Mouse (Mus musculus) urinary bladder, postnatal 14 days (tissue): ENCODE measurements around the gene Gm3415.
"Not testable (repeated sequence)": the region's sequence is repeated elsewhere in the genome, so short reads cannot be mapped to it uniquely, and the experiment has no call there.

Experiments
- DNase-seq: peaks from one replicate; pipeline ENCODE4 v3.0.0; 2021; ENCODE audit warnings: low spot score

Gm3415 gene

DNA sequence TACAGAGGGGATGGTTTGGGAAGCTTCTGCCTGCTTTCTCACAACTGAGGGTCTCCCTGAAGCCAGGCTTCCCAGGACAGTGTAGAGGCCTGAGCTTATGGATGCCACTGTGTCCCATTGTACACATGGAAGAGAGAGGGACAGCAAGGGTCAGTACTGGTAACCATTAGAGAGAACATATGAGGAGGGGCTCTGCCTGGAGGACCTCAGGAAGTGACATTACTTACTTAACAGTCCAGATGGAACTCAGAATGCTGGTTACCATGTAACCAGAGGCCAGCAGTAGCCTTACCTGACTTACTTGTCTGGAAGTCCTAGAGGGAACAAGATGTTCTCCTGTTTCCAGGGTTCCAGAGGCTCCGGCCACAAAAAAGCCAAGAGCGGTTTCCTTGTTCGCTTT is at the start of gene Gm3415:
Gene Gm3415, plus strand, starts transcription at position 301 of the 400 bp plus-strand sequence.
- not testable (repeated sequence) for DNase-seq

DNA sequence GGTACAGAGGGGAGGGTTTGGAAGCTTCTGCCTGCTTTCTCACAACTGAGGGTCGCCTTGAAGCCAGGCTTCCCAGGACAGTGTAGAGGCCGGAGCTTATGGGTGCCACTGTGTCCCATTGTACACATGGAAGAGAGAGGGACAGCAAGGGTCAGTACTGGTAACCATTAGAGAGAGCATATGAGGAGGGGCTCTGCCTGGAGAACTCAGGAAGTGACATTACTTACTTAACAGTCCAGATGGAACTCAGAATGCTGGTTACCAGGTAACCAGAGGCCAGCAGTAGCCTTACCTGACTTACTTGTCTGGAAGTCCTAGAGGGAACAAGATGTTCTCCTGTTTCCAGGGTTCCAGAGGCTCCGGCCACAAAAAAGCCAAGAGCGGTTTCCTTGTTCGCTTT is 42.1 kb upstream of the Gm3415 start, which contains the start of gene Gm3402:
Gene Gm3402, plus strand, starts transcription at position 301 of the 400 bp plus-strand sequence.
- not testable (repeated sequence) for DNase-seq

DNA sequence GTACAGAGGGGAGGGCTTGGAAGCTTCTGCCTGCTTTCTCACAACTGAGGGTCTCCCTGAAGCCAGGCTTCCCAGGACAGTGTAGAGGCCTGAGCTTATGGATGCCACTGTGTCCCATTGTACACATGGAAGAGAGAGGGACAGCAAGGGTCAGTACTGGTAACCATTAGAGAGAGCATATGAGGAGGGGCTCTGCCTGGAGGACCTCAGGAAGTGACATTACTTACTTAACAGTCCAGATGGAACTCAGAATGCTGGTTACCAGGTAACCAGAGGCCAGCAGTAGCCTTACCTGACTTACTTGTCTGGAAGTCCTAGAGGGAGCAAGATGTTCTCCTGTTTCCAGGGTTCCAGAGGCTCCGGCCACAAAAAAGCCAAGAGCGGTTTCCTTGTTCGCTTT is 30.4 kb upstream of the Gm3415 start, which contains the start of gene Gm3404:
Gene Gm3404, plus strand, starts transcription at position 301 of the 400 bp plus-strand sequence.
- DNase-seq = not testable (repeated sequence)

DNA sequence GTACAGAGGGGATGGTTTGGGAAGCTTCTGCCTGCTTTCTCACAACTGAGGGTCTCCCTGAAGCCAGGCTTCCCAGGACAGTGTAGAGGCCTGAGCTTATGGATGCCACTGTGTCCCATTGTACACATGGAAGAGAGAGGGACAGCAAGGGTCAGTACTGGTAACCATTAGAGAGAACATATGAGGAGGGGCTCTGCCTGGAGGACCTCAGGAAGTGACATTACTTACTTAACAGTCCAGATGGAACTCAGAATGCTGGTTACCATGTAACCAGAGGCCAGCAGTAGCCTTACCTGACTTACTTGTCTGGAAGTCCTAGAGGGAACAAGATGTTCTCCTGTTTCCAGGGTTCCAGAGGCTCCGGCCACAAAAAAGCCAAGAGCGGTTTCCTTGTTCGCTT is 18.6 kb upstream of the Gm3415 start, which contains the start of gene Gm3409:
Gene Gm3409, plus strand, starts transcription at position 301 of the 400 bp plus-strand sequence.
- DNase-seq = not testable (repeated sequence)

DNA sequence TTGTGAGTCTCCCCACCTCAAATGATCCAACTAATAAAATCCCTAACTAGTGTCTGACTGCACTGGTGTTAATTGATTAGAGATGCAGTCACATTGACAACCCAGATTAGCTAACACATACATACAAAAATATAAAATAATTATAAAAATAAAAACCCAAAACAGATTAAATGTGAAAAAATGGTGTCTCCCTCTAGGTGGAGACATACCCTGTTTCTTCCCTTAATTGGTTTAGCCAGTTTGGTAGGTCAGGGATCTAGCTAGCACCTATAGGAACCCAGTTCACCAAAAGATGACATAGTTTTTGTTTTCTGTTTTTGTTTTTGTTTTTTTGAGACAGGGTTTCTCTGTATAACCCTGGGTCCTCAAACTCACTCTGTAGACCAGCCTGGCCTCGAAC is 8.3 kb downstream of the Gm3415 start:
- DNase-seq = no peak

DNA sequence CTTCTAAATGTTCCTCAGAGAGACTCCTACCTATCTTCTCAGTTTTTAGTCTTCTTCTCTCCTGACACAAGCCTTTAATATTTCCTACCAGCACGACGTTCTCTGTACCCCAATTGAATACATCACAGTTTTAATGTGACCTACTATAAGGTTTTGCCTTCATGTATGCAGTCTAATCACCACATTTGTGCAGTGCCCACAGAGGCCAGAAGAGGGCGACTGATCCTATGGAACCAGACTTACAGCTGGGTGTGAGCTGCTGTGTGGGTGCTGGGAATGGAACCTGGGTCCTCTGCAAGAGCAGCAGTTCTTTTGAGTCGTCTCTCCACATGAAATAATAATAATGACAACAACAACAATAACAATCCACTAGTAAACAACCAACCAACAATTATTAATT is 11.1 kb downstream of the Gm3415 start:
- DNase-seq = no peak

DNA sequence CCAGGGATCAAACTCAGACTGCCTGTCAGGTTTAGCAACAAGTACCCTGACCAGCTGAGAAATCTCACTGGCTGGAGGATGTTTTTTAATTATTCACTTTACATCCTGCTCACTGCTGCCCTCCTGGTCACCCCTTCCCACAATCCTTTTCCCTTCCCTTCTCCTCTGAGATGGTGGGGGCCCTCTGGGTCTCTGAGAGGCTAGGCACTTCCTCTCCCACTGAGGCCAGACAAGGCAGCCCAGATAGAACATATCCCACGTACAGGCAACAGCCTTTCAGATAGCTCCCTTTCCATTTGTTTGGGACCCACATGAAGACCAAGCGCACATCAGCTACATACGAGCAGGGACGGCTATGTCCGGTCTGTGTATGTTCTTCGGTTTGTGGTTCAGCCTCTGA is 14.2 kb downstream of the Gm3415 start:
- not testable (repeated sequence) for DNase-seq

DNA sequence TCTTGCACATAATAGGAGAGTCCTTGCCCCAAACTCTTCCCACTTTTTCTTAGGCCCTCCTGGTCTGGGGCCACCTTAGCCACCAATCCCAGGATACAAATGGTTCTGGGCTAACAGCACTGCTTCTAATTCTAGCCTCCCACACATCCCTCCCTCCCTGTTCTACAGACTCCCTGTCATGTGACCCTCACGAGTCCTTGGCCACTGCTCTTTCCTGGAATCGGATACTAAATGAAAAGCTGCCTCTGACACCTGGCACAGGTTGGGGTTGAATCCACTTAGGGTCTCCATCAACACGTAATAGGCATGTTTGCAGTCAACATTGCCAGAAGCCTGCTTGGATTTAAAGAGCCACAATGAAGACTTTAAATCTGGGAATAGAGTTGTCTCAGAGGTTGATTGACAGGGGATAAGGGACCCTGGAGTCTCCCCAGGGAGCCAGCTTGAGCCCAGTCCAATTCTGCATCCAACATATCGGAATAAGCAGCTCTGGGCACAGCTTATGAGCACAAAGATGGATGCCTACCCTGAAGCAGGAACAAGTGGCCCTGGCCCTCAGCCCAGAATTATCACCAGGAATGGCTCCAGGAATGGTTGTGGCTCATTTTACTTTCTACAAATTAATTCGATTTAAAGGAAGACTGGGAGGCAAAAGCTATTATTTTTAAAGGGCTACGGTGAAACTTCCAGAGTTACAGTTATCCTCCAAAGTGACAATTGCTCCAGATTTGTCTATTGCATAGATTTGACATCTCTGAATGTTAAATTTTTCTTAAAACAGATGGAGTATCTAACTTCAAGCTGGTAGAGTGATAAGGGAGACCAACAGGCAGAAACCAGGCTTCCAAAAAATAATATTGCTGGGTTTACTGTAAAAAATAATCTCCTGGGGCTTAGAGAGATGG is 16.1 kb downstream of the Gm3415 start:
- DNase-seq = not testable (repeated sequence)

DNA sequence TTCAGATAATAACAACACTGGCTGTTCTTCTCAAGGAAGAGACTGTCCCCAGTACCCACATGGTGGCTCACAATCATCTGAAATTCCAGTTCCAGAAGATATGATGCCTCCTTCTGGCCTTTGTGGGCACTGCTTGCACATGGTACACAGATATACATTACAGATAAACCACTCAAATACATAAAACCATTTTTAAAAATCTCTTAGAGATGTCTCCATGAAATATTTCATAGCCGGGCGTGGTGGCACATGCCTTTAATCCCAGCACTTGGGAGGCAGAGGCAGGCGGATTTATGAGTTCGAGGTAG is 16.8 kb downstream of the Gm3415 start:
- not testable (repeated sequence) for DNase-seq

DNA sequence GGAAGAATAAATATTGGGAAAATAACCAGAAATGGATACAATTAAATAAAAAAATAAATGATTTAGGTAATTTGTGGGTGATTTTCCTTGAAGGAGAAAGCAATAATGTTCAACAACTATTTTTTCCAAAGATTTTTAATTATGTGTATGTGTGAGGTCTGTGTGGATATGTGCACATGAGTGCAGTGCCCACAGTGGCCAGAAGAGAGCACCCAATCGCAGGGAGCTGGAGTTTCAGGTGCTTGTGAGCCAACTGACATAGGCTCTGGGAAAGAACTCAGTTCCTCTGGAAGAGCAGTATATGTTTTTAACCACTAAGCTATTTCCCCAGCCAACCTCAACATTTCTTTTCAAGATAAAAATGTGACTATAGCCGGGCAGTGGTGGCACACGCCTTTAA is 20.7 kb downstream of the Gm3415 start:
- DNase-seq = no peak

DNA sequence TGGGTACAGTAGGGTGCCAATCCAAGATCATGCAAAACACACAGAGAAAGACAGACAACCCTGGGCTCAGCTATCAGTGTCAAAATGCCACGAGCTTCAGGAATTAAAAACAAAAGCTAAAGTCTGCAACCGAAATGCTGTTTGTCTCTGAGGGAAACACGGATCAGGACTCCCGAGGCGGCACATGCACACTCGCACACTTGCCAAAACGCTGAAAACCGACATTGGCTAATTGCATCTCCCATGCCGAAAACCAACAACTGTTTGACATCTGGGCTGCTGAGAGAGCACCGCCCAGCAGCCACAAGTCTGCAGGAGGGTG is 28.2 kb downstream of the Gm3415 start:
- no peak for DNase-seq

DNA sequence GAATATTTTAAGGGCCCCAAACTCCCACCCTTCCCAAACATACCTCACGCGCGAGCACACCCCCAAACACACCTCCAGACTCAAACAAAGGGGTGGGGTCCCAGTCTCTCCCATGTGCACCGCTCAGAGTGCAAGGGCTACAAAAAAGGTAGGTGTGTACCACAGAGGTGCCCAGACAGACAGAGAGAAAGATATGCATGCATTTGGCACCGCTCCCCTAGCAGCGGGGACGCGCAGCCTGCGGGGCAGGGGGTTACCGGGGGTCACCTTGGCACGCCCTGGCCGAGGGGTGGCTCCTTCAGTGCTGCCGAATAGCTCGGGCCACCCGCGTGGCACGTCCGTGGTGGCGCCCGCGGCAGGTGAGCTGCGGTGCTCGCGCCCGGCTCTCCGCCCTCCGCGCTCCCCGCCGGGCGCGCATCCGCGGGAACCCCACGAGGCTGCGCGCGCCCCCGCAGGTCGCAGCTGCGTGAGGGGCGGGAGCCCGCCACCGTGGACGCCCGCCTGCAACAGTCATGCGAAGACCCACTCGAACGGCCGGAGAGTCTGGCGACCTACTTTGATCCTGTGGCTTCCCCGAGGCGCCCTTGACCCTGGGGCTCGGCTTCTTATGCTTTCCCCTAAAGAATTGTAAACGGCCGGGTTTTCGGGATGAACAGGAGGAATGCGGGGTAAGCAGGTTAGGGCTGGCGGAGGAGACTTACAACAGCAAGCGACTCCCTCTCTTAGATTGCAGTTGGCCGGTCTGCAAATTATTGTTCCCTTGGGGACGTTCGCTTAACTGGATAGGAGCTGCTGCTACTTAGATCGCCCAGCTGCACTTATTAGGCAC is 28.8 kb downstream of the Gm3415 start, which contains the start of gene Gpr12:
Gene Gpr12, minus strand, starts transcription at position 762 of the 829 bp plus-strand sequence.
- no peak for DNase-seq

DNA sequence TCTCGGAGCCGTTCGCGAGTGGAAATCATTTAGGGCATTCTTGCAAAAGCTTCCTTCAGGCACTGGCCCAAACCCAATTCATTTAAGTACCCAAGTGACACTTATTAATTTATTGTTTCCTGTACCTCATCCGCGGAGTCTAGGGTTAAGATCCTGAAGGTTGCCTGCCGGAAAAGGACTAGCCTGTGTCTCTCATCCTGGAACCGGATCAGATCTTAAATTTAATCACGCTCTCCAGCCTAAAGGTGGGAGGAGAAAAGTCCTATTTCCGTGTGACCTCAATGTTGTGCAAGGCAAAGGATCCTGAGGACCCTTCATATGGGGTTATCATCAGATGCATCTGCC is 29.3 kb downstream of the Gm3415 start:
- no peak for DNase-seq

DNA sequence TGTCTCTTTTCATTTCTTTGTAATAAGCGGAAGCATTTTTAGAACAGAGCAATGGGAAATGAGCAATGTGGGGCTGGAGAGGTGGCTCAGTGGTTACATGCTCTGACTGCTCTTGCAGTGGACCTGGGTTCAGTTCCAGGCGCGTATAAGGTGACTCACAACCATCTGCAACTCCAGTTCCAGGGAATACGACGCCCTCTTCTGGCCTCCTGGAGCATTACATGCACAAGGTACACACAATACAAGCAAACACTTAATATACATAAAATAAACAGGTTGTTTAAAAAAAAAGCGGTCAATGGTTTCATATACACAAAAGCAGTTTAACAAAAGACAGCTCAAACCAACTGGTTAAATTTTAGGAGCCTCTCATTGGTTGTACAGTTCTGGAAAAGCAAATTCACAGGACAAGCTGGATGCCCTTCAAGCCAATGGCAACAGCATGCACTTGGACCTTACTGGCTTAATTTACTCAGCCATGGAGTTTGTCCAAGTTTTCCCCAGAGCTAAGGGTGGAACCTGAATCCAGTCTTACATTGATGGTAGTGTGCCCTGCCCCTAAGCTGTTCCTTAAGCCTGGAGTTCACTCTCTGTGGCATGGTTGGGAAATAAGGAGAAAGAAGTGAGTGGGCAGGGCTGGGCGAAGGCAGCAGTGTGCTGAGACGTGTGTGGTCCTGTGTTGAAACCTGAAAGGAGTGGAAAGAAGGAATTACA is 30.6 kb downstream of the Gm3415 start:
- DNase-seq = no peak

DNA sequence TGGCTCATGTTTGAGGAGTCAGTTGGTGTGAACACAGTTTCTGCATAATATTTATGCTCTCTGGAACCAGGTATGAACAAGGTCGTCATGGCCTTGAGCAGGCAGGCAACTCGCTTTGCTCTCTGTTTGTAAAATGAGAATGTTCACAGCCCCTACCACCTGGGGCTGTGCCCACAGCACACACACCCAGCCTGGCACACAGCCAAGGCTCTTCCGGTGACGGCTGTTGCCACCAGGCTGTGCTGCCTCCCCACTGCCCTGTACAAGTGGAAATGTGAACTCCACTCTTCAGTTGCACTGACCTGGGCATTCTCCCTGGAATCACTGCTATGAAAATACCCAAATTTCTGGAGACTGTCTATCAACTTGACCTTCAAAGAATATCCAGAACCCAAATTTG is 35.1 kb downstream of the Gm3415 start:
- no peak for DNase-seq

DNA sequence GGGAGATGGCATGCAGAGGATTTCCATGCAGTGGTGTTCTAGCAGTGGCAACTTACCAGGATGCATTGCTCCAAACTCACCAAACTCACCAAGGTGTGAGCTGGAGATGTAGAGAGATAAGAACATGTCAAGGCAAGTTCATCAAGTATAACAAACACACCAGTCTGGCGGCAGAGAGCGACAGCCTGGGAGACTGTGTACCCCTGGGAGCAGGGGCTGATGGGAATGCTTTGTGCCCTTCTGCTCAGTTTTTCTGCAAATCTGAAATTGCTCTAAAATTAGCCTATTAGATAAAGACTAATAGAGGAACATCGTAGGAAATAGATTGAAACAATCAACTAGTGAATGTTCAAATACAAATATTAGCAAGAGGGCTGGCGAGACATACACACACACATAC is 35.7 kb downstream of the Gm3415 start:
- DNase-seq = no peak

DNA sequence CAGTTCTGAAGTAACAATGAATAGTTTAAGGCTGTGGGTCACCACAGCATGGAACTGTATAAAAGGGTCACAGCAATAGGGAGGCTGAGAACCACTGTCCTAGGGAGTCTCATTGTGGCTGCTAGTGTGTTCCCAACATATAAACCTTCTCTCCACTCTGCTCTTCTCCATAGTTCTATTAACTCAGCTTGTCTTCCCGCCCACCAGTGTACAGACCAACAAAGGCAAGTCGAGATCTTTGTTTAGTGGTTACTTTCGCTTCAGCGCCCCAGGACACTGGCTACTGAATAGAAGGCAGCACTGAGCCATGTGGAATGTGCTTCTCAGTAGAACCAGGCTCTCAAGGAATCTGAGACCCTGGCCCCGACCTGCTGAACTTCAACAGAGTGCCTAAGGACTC is 36.6 kb downstream of the Gm3415 start:
- no peak for DNase-seq

DNA sequence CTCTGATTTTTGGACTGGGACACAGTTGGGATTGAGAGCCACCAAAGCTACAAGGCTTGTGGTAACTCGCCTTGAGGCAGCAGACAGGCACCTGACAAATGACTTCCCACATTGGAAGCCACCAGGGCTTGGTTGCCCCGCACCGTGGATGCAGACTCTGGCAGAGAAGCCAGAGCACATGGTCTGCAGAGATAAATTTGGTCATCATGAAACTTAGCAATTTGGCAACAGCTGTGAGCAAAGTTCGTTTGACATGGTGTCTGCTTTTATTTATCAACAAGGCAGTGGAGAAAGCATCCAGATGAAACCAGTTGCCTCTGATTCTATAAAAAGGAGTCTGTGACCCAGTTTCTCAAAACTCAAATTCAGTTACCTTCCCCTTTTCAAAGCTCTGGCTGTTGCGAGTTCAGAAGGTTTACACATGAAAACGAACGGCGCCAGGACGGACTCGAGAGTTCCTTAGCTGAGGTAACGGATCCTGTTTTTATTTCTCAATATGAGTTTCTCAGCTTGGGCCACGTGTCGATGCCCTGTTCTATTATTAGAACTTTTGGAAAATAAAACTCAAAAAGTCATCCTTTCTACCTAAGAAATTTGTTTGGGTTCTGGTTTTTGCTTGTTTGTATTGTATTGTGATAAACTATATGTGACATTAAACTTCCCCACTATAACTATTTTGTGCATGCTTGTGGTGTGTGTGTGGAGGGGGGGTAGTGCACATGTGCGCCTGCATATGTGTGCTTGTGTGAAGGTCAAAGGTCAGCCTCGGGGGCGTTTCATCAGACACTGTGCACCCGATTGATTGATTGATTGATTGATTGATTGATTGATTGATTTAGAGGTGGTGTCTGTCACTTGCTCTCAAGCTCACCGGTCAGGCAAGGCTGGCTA is 40.9 kb downstream of the Gm3415 start:
- no peak for DNase-seq

DNA sequence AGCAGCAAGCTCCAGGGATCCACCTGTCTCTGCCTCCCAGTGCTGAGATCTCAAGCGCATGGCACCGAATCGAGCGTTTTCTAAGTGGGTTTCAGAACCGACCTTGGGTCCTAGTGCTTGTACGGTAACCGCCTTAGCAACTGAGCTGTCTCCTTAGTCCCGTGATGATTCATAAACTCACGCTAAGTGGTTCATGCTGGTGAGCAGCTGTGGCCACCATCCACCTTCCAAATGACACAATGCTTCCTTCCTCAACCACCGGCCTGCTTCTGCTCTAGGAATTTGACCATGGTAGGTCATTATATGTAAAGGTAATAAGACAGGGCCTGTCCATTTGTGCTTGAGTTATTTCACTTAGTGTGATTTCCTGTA is 41.6 kb downstream of the Gm3415 start:
- no peak for DNase-seq

DNA sequence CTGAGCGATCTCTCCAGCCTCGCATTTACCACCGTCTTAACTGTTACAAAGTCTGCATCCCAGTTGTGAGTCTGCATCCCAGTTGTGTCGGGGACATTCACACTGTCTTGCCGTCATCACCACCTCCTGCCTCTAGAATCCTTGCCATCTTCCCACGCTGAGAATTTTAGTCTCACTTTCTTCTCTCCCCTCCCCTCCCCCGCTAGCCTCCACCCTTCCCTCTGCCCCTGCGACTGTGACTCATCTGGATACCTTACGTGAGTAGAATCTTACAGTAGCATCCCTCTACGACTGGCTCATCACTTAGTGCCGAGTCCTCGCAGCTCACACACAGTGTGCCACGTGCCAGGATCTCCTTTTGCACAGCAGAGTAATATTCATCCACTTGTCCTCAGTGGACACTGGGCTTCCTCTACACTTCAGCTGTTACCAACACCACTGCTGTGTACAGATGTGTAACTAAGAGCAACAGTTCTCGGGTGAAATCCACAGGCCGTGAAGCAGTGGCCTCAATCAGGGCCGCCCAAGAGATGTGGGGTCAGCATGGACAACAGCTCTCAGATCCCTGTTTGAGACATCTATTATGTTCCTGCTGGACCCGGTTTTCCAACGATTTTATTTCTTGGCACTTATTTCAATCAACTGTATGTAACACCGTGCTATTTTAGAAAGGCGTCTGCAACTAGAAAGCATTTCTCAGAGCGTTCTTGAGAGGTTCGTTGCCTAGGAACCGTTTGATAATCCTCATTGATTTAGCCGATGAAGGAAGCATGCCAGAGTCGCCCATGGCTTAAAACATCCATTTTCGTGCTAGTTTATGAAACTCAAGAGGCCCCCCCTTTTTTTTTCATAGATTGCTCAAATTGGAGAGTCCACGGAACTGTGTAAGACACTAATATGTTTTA is 42.5 kb downstream of the Gm3415 start:
- no peak for DNase-seq
